Mouse (Mus musculus) spleen, embryonic (tissue): ENCODE measurements at regions not wholly inside any gene's neighbourhood (a gene's known extent, or its start where the extent isn't known, plus 50 kb on each side); places are given as distances from the start of the nearest gene placed in this dataset.

Experiments
- CTCF ChIA-PET: fragments of 350-600 bp; sonication (Branson Sonifier 250); formaldehyde crosslinking; loops from one replicate; lab custom pipeline; 2022; lab: Charles Lee

DNA sequence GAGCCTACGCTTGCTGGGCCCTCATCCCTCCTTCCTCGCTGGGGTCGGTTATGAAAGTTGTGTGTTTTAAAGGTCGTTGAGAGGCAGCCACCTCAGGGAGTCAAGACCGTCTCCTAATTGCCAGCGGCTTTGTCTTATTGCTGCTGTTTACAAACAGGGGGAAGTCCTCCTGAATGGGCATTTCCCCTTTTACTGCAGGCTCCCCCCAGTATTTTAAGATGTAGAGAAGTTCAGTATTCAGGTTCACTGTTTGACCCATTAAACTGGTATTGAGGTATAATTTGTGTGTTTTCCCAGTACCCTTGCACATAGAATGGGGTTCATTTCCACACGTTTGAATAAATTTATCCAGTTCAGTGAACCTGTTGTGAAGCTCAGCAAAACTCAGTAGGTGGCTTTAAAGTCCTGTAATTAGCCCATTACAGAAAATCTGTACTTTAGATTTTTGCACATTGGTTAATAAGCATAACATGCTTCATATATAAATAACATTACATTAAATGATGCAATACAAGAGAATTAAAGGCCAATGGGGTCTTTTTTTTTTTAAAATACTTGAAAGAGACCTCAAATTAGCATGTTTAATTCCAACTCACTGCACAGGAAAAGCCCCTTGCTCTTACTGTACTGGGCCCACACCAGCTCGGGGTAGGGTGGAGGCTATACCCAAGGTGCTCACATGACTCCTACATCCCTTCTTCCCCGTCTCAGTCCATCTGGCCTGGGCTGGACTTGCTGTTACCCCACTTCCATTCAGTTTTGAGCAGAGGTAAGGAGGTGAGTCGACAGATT is 63.7 kb downstream of the Nkx2-1 start:
- CTCF ChIA-PET, result no interaction called here

DNA sequence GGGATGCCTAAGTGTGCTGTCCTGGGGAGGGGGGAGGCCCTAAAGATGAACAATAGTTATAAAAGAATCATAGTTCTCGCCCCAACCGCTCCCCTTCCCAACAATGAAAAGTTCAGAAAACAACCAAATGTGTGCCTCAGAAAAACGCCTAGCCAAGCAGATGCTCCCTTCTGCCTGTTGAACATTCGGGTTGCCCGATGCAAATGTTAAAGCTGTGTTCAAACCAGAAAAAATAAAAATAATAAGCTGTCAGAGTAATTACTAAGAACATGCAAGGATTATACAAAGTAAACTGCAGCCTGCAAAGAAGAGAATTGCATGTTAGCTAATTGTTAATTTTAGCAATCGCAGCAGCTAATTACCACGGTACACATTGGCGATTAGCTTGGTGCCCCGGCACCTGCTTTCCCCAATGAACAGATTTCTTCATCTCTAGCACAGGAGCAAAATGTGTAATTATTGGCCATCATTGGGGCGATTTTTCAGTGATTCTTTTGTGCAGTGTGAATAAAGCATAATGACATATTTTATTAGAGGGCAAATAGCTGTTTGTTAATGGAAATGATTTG is 65.7 kb downstream of the Nkx2-1 start:
- CTCF ChIA-PET, result no interaction called here

- CTCF ChIA-PET, result no interaction called here
Measured at GRCm38 (mm10) chr12:56459508-56460119, 77.1 kb downstream of the Nkx2-1 start.

GRCm38 (mm10) chr12:56458665-56459507 is 77.8 kb downstream of the Nkx2-1 start:
- CTCF ChIA-PET, result no interaction called here

GRCm38 (mm10) chr12:56457951-56458350 is 78.8 kb downstream of the Nkx2-1 start:
- CTCF ChIA-PET, result no interaction called here

- CTCF ChIA-PET, result no interaction called here
Measured at GRCm38 (mm10) chr12:56457356-56457755, 79.4 kb downstream of the Nkx2-1 start.

- CTCF ChIA-PET, result no interaction called here
Measured at GRCm38 (mm10) chr12:56450261-56450660, 86.4 kb downstream of the Nkx2-1 start.

- CTCF ChIA-PET, result no interaction called here
Measured at GRCm38 (mm10) chr12:56448786-56449564, 87.7 kb downstream of the Nkx2-1 start.

GRCm38 (mm10) chr12:56441166-56441817 is 95.4 kb downstream of the Nkx2-1 start:
- CTCF ChIA-PET, result no interaction called here

DNA sequence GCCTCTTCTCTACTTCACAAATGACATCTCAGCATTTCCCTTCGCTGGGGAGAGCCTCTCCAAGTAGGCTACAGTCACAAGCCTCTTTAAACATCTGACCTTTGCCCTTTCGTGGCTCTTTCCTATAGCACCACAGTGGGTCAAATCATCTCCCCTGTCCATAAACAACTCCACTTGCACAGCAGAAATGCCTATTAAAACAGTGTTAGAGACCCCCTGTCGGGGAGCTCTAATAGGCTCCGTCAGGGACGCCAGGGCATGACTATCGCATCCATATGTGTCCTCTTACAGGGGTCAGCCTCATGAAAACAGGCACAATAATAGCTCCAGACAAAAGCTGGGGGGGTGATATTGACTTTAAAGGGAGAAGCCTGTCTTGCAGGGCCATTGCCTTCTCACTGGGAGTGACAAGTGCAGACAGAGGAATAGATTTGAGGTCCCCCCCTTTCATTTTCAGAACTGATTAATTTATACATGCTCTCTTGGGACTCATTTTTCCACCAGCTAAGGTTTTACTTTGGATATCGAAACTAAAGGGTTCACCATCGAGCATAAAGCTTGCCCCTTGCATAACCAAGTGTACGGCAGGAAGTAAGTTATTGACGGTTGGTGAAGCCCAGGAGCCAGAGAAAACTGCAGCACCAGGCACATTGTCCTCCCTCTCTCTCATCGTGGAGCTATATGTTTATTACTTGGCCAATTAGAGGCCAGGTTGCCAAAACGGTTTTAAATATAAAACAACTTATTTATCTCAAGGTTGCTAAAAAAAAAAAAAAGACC is 94.6 kb upstream of the Mbip start:
- CTCF ChIA-PET, result interaction anchor here (0.6 kb wide), 1 partner anchor 256 kb away, joined by 3 read pairs; no protein-coding TSS in a partner anchor

GRCm38 (mm10) chr12:56438384-56438783 is 92.7 kb upstream of the Mbip start:
- CTCF ChIA-PET, result no interaction called here

DNA sequence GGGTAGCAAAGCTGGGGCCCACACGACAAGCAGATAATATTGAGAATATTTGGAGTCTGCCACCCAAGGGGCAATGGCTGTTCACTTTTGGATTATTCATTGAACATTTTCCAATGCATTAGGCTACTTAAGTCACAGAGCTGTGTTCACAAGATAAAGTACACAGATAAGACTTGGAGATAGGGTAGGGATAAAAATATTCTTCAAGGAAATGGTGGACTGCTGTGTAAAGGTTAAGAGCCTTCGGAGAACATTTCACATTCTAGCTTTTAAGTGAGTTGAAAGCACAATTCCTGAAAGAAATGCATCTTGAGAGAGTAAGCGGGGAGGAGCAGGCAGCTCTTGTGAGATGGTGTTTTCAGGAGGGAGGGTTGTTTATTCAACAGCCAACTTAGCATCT is 92.3 kb upstream of the Mbip start:
- CTCF ChIA-PET, result no interaction called here

DNA sequence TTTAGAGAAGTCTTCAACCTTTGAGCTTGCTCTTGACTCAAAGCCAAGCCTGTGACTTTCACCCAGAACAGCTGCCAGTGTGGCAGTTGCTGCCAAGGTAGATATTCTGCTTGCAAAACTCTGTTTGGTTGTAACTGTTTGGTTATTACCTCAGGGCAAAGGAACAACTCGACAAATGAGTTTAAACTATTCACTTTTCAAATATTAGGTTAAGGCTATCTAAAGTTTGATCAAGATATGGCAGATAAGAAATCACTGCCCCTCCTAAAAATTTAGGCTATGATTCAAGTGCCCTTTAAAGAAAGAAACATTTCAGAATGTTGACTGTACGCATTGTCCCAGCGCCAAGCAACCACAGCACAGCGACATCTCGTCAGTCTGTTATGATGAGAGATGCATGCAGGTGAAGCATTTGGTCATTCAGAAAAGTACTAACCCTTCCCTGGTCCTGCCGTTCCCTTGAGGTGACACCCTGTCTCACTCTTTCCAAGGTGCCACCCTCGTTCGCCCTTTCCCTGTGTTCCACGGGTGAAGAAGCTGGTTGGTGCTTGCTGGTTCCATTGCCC is 81.1 kb upstream of the Mbip start:
- CTCF ChIA-PET, result no interaction called here

GRCm38 (mm10) chr12:56416106-56416505 is 70.4 kb upstream of the Mbip start:
- CTCF ChIA-PET, result no interaction called here

DNA sequence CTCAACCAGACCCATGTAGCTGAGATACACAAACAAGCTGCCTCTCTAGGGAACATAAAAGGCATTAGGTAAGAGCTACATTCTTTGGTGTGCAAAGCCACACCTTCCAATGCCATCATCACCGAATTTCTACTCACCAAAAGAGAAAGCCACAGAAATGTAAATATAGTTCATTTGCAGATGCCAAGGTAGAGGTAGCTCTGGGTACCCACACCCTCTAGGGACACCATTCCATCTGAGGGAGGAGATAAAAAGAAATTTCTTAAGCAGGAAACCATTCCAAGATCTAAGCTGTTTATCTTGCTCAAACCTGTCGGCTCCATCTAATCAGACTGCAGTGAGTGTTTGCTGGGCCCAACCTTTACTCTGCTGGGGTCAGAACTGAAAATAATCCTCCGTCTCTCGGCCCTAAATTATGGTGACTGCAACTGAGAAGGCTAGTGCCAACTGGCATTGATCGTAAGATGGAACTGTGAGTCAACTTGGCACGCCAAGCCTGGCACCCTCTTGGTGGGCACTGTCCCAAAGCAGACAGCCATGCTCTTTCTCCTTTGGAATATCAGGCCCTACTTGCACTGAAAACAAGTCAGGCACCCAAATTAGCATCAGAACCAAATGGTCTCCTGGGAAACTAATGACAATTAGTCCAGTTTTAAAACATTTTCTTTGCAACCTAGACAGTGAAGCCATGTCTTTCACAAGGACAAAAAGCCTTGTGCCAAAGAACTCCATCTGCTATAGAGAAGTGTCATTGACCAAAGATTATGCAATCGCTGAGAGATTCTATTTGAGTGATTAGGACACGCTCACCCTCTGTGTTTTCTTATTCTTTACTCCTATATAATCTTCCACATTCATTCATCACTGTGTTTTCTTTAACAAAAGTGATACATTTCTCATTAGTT is 69.4 kb upstream of the Mbip start:
- CTCF ChIA-PET, result no interaction called here

GRCm38 (mm10) chr12:56405658-56406057 is 60.0 kb upstream of the Mbip start:
- CTCF ChIA-PET, result no interaction called here

GRCm38 (mm10) chr12:56404833-56405232 is 59.1 kb upstream of the Mbip start:
- CTCF ChIA-PET, result no interaction called here

DNA sequence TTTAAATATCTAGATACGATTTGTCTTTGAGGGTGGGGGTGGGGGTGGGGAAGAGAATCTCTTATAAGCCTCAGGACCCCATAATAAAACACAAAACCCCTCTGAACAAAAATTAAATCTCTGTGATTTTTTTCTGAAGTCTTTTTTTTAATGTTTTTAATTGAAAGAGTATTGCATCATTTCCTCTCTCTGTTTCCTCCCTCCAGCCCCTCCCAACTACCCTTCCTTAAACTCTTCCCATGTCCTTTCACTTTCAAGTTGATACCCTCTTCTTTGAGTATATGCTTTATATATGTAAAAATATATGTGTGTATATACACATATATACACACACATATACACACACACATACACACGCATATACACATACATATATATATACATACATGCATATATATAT is 58.6 kb upstream of the Mbip start:
- CTCF ChIA-PET, result no interaction called here

GRCm38 (mm10) chr12:56403626-56404025 is 57.9 kb upstream of the Mbip start:
- CTCF ChIA-PET, result no interaction called here
